Mouse (Mus musculus): ENCODE data around the gene Mtfr1l. TPM values are rescaled to one million over a fixed set of nuclear protein-coding genes. Genes with fewer than 3 reads are reported as not detected.
A peak's percentile ranks its signal among the peaks of the same experiment; 100 is the strongest.
"Not testable (repeated sequence)": the region's sequence is repeated elsewhere in the genome, so short reads cannot be mapped to it uniquely, and the experiment has no call there.

Mtfr1l gene
- total RNA-seq, 2 experiments from 2014 or later = 113 to 118 TPM

DNA sequence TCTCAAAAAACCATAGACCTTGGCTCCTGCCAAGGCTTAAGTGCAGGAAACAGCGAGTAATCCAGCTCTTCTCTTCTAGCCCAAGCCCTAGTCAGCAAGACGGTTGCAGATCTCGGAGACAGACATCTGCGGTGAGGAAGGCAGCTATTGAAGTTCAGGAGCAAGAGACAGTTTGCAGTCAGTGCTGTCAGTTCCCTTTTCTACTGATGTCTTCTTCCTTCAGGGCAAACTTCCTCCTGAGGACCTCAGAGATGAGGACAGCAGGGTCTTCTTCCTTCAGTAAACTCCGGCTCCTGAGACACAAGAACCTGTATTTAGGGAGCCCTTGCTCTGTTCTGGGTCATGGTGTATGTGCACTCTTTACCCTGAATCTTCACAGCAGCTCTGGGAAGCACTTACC lies 9.0 kb downstream of the Mtfr1l start:
- no peak for DNase-seq
- intact Hi-C loops (cut with DNase I; ENCODE audit: low total_unique reads) = no loop called here

- intact Hi-C loops (cut with DNase I; ENCODE audit: low total_unique reads) = no loop called here
- no peak for DNase-seq
Measured at GRCm38 (mm10) chr4:134525806-134526205, 9.4 kb downstream of the Mtfr1l start.

- no peak for DNase-seq
- intact Hi-C loops (cut with DNase I; ENCODE audit: low total_unique reads) = no loop called here
Measured at GRCm38 (mm10) chr4:134523447-134523846, 11.7 kb downstream of the Mtfr1l start.

GRCm38 (mm10) chr4:134519281-134519680 lies 15.9 kb downstream of the Mtfr1l start:
- intact Hi-C loops (cut with DNase I; ENCODE audit: low total_unique reads) = no loop called here
- DNase-seq = no peak

- intact Hi-C loops (cut with DNase I; ENCODE audit: low total_unique reads) = no loop called here
- DNase-seq = no peak
Measured at GRCm38 (mm10) chr4:134518541-134518940, 16.6 kb downstream of the Mtfr1l start.

GRCm38 (mm10) chr4:134517719-134518118 lies 17.5 kb downstream of the Mtfr1l start:
- intact Hi-C loops (cut with DNase I; ENCODE audit: low total_unique reads) = no loop called here
- no peak for DNase-seq

- intact Hi-C loops (cut with DNase I; ENCODE audit: low total_unique reads) = no loop called here
- peak; percentile 27 for DNase-seq
Measured at GRCm38 (mm10) chr4:134516981-134517380, 18.2 kb downstream of the Mtfr1l start.

DNA sequence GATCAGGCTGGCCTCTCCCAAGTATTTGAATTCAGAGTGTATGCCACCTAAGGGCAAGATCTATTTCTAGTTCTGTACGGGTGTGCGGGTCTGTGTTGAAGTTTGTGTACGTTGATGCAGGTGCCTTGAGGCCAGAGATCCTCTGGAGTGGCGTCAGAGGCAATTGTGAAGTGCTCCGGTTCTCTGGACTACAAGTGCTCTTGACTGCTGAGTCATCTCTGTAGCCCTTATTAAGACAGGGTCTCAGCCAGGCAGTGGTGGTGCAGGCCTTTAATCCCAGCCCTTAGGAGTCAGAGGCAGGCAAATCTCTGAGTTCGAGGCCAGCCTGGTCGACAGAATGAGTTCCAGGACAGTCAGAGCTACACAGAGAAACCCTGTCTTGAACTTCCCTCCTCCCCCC lies 19.6 kb downstream of the Mtfr1l start:
- intact Hi-C loops (cut with DNase I; ENCODE audit: low total_unique reads) = no loop called here
- DNase-seq = no peak

- intact Hi-C loops (cut with DNase I; ENCODE audit: low total_unique reads) = no loop called here
- no peak for DNase-seq
Measured at GRCm38 (mm10) chr4:134514309-134514930, 20.8 kb downstream of the Mtfr1l start.

DNA sequence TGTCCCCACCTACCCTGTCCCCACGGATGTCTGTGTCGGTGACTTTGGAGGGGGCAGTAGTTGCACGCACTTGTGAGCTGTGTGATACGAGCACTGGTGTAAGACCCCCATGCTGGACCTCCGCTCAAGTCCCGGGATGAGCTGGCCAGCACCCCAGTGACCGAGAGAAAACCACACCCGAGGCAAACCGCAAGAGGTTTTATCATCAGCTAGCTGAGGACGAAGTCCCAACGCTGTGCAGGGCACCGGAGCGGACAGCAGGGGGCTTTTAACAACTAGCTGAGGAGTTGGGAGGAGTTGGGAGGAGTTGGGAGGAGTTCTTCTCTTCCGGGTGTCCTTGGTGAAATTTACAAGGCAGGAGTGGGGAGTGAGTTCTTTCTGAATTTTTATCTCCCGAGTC lies 22.4 kb downstream of the Mtfr1l start:
- intact Hi-C loops (cut with DNase I; ENCODE audit: low total_unique reads) = no loop called here
- DNase-seq = peak; percentile 77

DNA sequence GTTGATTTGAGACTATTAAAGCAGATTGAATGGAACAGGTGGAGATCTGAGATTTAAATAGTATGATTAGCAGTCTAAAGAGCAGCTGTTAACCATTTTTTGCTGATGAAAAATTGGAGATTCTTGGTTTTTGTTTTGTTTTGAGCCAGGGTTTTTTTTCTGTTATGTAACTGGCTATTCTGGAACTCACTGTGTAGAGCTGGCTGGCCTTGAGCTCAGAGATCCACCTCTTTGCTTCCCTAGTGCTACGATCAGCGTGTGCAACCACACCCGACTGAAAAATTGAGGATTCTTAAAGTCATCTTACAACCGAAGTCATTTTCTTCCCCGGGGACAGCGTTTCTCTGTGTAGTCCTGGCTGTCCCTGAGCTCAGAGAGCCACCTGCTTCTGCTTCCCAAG lies 23.5 kb downstream of the Mtfr1l start:
- intact Hi-C loops (cut with DNase I; ENCODE audit: low total_unique reads) = no loop called here
- DNase-seq = no peak

DNA sequence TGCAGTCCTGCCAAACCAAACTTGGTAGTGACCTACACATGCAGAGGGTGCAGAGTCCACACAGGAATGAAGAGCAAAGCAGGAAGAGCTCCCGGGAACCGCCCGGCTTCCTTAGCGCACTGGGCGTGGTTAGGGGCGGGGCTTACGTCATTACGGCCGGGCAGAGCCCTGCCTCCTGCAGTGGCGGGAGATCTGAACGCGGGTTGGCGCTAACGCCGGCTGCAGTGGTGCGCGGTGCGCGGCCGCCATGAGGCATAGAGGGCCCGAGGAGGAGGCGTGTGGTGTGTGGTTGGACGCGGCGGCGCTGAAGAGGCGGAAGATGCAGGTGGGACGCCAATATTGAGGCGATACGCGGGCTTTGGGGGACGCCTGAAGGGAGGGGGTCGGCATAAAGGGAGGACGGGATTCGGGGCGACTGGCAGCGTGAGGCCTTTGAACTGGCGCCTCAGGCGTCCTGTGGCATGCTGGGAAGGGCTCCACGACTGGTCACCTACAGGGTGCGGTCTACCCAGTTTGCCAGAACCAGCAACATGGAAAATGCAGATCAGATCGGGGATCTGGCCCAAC lies 24.3 kb downstream of the Mtfr1l start, which contains the start of gene Aunip:
Gene Aunip (plus strand): TSS at position 155 of the 567 bp plus-strand sequence.
- DNase-seq = peak; percentile 94
- intact Hi-C loops (cut with DNase I; ENCODE audit: low total_unique reads) = no loop called here

- intact Hi-C loops (cut with DNase I; ENCODE audit: low total_unique reads) = no loop called here
- no peak for DNase-seq
Measured at GRCm38 (mm10) chr4:134510396-134510795, 24.8 kb downstream of the Mtfr1l start.

- intact Hi-C loops (cut with DNase I; ENCODE audit: low total_unique reads) = no loop called here
- DNase-seq = no peak
Measured at GRCm38 (mm10) chr4:134506713-134507112, 28.5 kb downstream of the Mtfr1l start.

- intact Hi-C loops (cut with DNase I; ENCODE audit: low total_unique reads) = no loop called here
- DNase-seq = no peak
Measured at GRCm38 (mm10) chr4:134505966-134506594, 29.1 kb downstream of the Mtfr1l start.

DNA sequence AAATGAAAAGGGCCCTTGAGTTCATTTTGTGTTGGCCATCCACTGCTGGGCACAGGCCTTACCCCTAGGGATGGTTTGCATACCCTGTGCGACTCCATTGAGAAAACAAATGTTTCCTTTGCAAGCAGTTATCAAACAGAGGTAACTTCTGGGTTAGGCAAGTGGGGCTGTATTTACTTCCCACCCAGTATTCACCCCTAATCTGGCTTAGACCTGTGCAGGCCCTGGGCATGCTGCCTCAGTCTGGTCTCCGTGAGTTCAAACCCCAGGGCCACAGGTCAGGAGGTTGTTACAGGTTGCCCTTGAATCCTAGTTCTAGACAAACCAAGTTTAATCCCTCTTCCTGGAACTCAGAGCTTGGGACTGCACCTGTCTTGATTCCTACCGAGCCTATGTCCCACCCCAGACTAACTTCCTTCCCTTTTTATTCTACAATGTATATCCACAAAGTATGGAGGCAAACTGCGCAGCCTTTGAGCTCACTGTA lies 29.8 kb downstream of the Mtfr1l start:
- no peak for DNase-seq
- intact Hi-C loops (cut with DNase I; ENCODE audit: low total_unique reads) = no loop called here

GRCm38 (mm10) chr4:134503686-134504357 lies 31.4 kb downstream of the Mtfr1l start:
- intact Hi-C loops (cut with DNase I; ENCODE audit: low total_unique reads) = no loop called here

DNA sequence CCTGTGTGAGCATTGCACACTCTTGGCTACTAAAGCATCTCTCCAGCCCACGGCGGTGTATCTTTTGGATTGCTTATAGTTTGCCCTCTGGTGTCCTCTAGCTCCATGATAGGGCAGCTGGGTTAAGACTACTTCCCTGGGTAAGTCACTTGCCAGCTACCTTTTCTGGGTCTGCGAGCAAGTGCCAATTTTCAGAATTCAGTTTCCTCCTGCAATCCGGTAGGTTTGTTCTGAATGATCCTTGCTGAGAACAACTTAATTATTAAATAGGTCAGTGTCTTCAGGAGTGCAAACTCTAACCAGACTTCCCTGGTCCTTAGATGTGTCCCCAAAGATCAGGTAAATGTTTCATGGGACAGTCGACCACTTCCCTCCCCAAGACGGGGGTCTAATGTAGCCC lies 34.1 kb downstream of the Mtfr1l start:
- intact Hi-C loops (cut with DNase I; ENCODE audit: low total_unique reads) = no loop called here
- DNase-seq = no peak

More at GRCm38 (mm10) chr4:134503686-134504357, 31.4 kb downstream of the Mtfr1l start:
- DNase-seq = no peak

- DNase-seq; intact Hi-C loops (cut with DNase I; ENCODE audit: low total_unique reads): not testable (repeated sequence)
Measured at GRCm38 (mm10) chr4:134498983-134499382, 36.2 kb downstream of the Mtfr1l start.

DNA sequence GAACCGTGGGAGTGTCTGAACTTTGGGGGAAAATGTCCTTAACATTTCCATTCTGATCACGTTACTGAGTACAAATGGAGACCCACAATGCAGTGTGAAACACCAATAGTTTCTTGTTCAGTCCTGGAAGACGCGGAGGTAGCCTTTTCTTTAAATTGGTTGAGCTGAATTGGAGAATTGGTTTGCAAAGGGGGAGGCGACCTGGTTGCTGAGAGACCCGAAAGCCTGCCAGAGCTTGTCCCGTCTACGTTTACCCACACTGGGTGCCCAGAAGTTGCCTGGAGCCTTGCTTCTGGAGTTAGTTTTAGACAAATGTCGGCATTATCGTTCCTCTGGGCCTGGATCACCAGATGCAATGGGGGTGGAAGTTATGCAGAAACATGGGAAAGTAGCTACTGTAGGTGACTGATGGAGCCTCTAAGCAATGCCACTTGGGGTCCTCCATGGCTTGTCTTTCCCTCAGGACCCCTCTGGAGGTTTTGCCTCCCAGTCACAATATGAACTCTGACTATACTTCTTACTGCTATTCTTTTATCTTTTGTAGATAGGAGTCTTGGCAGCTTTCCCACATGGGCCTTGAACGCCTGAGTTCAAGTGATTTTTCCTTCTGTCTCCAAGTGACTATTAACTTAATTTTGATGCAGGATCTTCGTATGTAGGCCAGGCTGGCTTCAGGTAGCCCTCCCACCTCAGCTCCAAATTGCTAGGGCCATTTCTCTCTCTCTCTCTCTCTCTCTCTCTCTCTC lies 37.0 kb downstream of the Mtfr1l start:
- intact Hi-C loops (cut with DNase I; ENCODE audit: low total_unique reads) = no loop called here
- no peak for DNase-seq
